Mouse (Mus musculus) G1E (cell line): ENCODE data around the gene Kcnj6.

ENCODE experiments used
- CTCF ChIP-seq: IDR thresholded peaks from 2 replicates; pipeline ENCODE4 v1.5.1; 2012; ENCODE audit warnings: low read depth, low read length, inconsistent platforms, mixed read lengths
- GATA1 ChIP-seq: IDR thresholded peaks from 2 replicates; pipeline ENCODE4 v1.6.1; 2012; ENCODE audit warnings: borderline replicate concordance, low read length, inconsistent platforms, mixed read lengths
- GATA2 ChIP-seq: IDR thresholded peaks from 2 replicates; pipeline ENCODE4 v1.6.1; 2012; ENCODE audit warnings: low read depth, low read length, inconsistent platforms, borderline replicate concordance
- POLR2AphosphoS5 ChIP-seq: IDR thresholded peaks from 2 replicates; pipeline ENCODE4 v1.6.1; 2012; ENCODE audit warnings: low read depth, low read length, inconsistent platforms; ENCODE audit not compliant: insufficient replicate concordance
- TAL1 ChIP-seq: conservative IDR thresholded peaks from 2 replicates; pipeline ENCODE4 v1.6.1; 2012; ENCODE audit warnings: low read depth, low read length, inconsistent platforms, mixed read lengths

DNA sequence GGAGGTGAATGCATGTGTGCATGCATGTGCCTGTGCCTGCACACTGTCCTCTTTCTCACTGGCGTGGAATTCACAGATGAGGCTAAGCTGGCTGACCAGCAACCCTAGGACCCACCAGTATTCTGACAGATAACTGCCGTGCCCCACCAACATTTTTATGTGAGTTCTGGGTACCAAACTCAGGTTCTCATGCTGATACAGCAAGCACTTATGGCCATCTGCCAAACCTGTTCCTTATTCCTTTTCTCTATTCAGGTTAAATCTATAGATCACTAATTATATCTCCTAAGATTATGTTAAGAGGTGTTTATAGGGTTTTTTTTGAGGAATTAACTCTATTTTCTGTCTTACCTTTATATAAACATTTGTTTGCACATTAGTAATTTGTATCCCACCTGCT is 29.0 kb downstream of the Kcnj6 start:
- no peak for TF ChIP-seq CTCF
- TF ChIP-seq GATA2 = no peak
- TF ChIP-seq TAL1 = no peak
- no peak for TF ChIP-seq GATA1
- no peak for TF ChIP-seq POLR2AphosphoS5
